Mouse (Mus musculus) liver, embryonic 14.5 days (tissue): ENCODE results near the gene Il18r1.

Source experiments
- CTCF ChIP-seq: IDR thresholded peaks from 2 replicates; pipeline ENCODE4 v1.5.1; 2016; ENCODE audit warnings: antibody characterized with exemption, low read depth, control low read depth
- EP300 ChIP-seq: IDR thresholded peaks from 2 replicates; pipeline ENCODE4 v1.6.1; 2016; ENCODE audit warnings: antibody characterized with exemption, low read depth

DNA sequence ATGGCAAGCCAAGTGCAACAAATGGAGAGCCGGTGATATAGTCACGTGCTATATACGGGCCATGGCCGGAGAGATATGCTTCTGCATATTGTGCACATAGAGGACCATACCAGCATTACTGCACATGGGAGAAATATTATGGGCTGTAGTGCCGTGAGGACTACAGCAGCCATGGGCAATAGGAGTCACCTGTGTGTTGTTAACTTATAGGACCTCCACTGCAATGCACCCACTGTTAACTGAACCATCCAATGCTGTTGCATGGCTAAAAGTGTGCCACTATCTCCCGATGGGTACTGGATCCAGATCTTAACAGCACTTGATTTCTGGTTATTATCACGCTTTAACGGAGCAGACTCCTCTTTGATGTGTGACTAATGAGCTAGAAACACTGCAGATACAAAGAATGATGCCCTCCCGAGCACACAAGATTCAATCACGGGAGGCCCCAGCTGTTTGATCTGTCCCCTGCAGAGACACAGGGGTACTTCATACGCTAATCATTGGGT lies 81.8 kb downstream of the Il18r1 start:
- no peak for TF ChIP-seq CTCF
- TF ChIP-seq EP300 = no peak
